Mouse (Mus musculus): Measurements from ENCODE around the gene Fcgr1.

DNA sequence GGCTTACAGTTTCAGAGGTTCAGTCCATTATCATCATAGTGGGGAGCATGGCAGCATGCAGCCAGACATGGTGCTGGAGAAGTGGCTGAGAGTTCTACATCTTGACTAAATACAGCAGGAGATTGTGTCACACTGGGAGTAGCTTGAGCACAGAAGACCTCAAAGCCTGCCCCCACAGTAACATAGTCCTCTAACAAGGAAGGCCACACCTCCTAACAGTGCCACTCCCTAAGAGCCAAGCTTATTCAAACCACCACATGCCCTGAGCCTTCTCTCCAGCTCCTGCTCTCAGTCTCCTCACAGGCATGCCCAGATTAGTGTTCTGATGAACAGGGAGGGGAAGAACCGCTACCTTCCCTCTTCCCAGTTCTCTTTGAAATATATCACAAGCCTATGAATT lies 42.9 kb upstream of the Fcgr1 start:
- no peak for TF ChIP-seq POLR2A (IDR thresholded peaks at IDR 0.05; ENCODE audit: insufficient read depth, low read length)
- TF ChIP-seq CTCF (IDR thresholded peaks at IDR 0.05; ENCODE audit: low read depth, low read length): no peak
- TF ChIP-seq EP300 (IDR thresholded peaks at IDR 0.05; ENCODE audit: insufficient read depth, low read depth, low read length): no peak
